ENCODE assay signal across 8 mouse cellular contexts in genomic region chr6:90606538-90606937, GRCm38 (mm10). TPM values are rescaled to one million over a fixed set of nuclear protein-coding genes. Genes with fewer than 3 reads are reported as not detected.
DNase-seq lines count a peak whose midpoint lies in the region; ATAC-seq and TF ChIP-seq lines count a peak whose summit lies in the region.

No protein-coding gene starts in this region.

- peak; percentile 33 for DNase-seq in 3134 (ENCODE audit: extremely low read depth, insufficient read length, low spot score)
- peak; percentile 44 to 76 for DNase-seq in kidney, adult 8-10 months
- DNase-seq in liver, embryonic 14.5 days (ENCODE audit: low read depth in 3 of 3, low spot score in 3 of 3), result peak; percentile 73 to 76 (median 76)
- peak; percentile 54 for DNase-seq in retina, postnatal 7 days (ENCODE audit: low read depth, low spot score)
- no peak for DNase-seq in ovary, adult 18-20 months (ENCODE audit: low spot score)

- no peak for TF ChIP-seq POLR2A in bone marrow macrophage, adult 2 months (IDR thresholded peaks at IDR 0.05; ENCODE audit: borderline replicate concordance, low read depth, low read length)

- TF ChIP-seq EP300 in liver, embryonic 14.5 days (IDR thresholded peaks at IDR 0.05; ENCODE audit: low read depth), result no peak

- peak; percentile 51 for ATAC-seq in erythroid progenitor cell, adult 5-6 weeks (replicated peaks; ENCODE audit: low FRiP score, poor library complexity, severe bottlenecking)
- ATAC-seq in liver, embryonic 14.5 days (ENCODE audit: insufficient read depth), result no peak

- H3K27me3 ChIP-seq in C2C12 (ENCODE audit: control insufficient read depth, insufficient read depth, insufficient read length), result peaks cover 20% of the 10 kb centered on the region
- H3K27me3 ChIP-seq in liver, embryonic 14.5 days (ENCODE audit: control insufficient read depth, insufficient read depth, low read length), result no peaks in the 10 kb centered on the region

- no peaks in the 10 kb centered on the region for H3K79me2 ChIP-seq in C2C12 (ENCODE audit: control insufficient read depth, insufficient read depth)

- H3K27ac ChIP-seq in bone marrow macrophage, adult 2 months (ENCODE audit: insufficient read depth, low read depth, low read length), result no peak overlapping the region
- H3K27ac ChIP-seq in liver, embryonic 14.5 days, result peak overlapping the region; percentile 42

- no peaks in the 10 kb centered on the region for H3K36me3 ChIP-seq in C2C12 (ENCODE audit: control insufficient read depth, insufficient read depth)
- no peaks in the 10 kb centered on the region for H3K36me3 ChIP-seq in liver, embryonic 14.5 days (replicated peaks; ENCODE audit: control insufficient read depth, insufficient read depth, low read depth)

- H3ac ChIP-seq in C2C12 (ENCODE audit: control insufficient read depth, insufficient read length, low read depth), result no peak overlapping the region

- H3K4me2 ChIP-seq in liver, embryonic 14.5 days (ENCODE audit: low read depth), result peak overlapping the region; percentile 43

- WGBS in liver, embryonic 14.5 days (ENCODE audit: insufficient replicate concordance), result 21% methylated on average over 7 of the region's 7 CpGs

- no peak overlapping the region; the same call in 1 of the 2 replicates for H3K9ac ChIP-seq in liver, embryonic 14.5 days (replicated peaks)

- TF ChIP-seq CTCF in C2C12 (IDR thresholded peaks at IDR 0.05; ENCODE audit: control insufficient read depth, insufficient read depth, insufficient read length), result peak; percentile 59
- peak; percentile 94 for TF ChIP-seq CTCF in bone marrow macrophage, adult 2 months (IDR thresholded peaks at IDR 0.05; ENCODE audit: low read depth, low read length)
- peak; percentile 98 for TF ChIP-seq CTCF in liver, embryonic 14.5 days (IDR thresholded peaks at IDR 0.05; ENCODE audit: low read depth)

- H3K9me3 ChIP-seq in liver, embryonic 14.5 days (ENCODE audit: control insufficient read depth, low read length), result no peaks in the 10 kb centered on the region

- H3K4me3 ChIP-seq in C2C12 (ENCODE audit: insufficient read depth, poor library complexity, severe bottlenecking), result no peak overlapping the region
- H3K4me3 ChIP-seq in bone marrow macrophage, adult 2 months (ENCODE audit: insufficient read depth, low read length), result no peak overlapping the region
- H3K4me3 ChIP-seq in liver, embryonic 14.5 days (ENCODE audit: insufficient read depth in 1 of 2, low read depth in 2 of 2, low read length in 2 of 2), result no peak overlapping the region

- H3K79me3 ChIP-seq in C2C12 (ENCODE audit: low read depth), result no peaks in the 10 kb centered on the region

- H3K4me1 ChIP-seq in bone marrow macrophage, adult 2 months (ENCODE audit: control insufficient read depth, insufficient read depth, low read length), result peaks cover 8% of the 10 kb centered on the region
- H3K4me1 ChIP-seq in liver, embryonic 14.5 days (replicated peaks; ENCODE audit: control insufficient read depth in 2 of 2, insufficient read depth in 2 of 2, low read length in 1 of 2), result peaks cover 49 to 59% of the 10 kb centered on the region in 2 experiments

TF ChIP-seq in C2C12, 6 proteins besides CTCF, POLR2A, EP300 and RAD21:
- no peak for TF ChIP-seq MYOD1 (IDR thresholded peaks at IDR 0.05; ENCODE audit: control insufficient read depth, insufficient read length, low read depth)
- no peak for TF ChIP-seq MYOG (IDR thresholded peaks at IDR 0.05; ENCODE audit: control insufficient read depth, extremely low read depth, insufficient read length)
- no peak for TF ChIP-seq CEBPB (IDR thresholded peaks at IDR 0.05; ENCODE audit: low read depth)
- TF ChIP-seq FOSL1 (IDR thresholded peaks at IDR 0.05; ENCODE audit: insufficient read depth, low read length, poor library complexity, severe bottlenecking), result no peak

RNA-seq across cellular contexts. Expression of gene Slc41a3, which starts 2.0 kb away (rescaled TPM):
- polyA plus RNA-seq in C2C12 (2012; fragmentation: generic; extraction: Trizol), result 0.97 TPM
- polyA plus RNA-seq in bone marrow macrophage, adult 2 months (2012; ENCODE audit: insufficient read depth, insufficient read length, missing spikeins), result 13.4 and 14.7 TPM in 2 replicates
- 3.2 and 3.4 TPM in 2 replicates for total RNA-seq in erythroid progenitor cell, adult 5-6 weeks (2015; ENCODE audit: low replicate concordance)
- total RNA-seq in erythroid progenitor cell, adult 5-6 weeks (2017; ENCODE audit: low replicate concordance), result 1.0 and 5.3 TPM in 2 replicates
- polyA plus RNA-seq in liver, embryonic 14.5 days (2012; rRNA removed), result 23.5 and 25.3 TPM in 2 replicates
- polyA plus RNA-seq in liver, embryonic 14.5 days (2014; fragmentation: Nextera tagmentation; extraction: Ambion mirVana), result 27.6 and 30.6 TPM in 2 replicates
